Mouse (Mus musculus) thymus, adult 2 months (tissue): ENCODE data around the gene Gm20696.

Experiments
- CTCF ChIP-seq: fragments of 200-500 bp; IDR thresholded peaks from 2 replicates; pipeline ENCODE4 v1.5.1; 2012; ENCODE audit warnings: mild to moderate bottlenecking, control low read depth, low read length, moderate library complexity, borderline replicate concordance; ENCODE audit not compliant: control insufficient read depth, poor library complexity, insufficient read depth; ENCODE audit errors: extremely low read depth
- POLR2A ChIP-seq: fragments of 200-500 bp; IDR thresholded peaks from 2 replicates; pipeline ENCODE4 v1.6.1; 2012; ENCODE audit warnings: mild to moderate bottlenecking, low read length, control low read depth, moderate library complexity; ENCODE audit not compliant: control insufficient read depth, poor library complexity, insufficient read depth; ENCODE audit errors: extremely low read depth

- TF ChIP-seq CTCF = no peak
- TF ChIP-seq POLR2A = peak; percentile 66; the same call in 1 of the 2 replicates
These were observed 144.1 kb downstream of the Gm20696 start, which contains the start of gene Foxp1 for GRCm38 (mm10) chr6:99522359-99523108.
